Mouse (Mus musculus): ENCODE measurements at regions not wholly inside any gene's neighbourhood (a gene's known extent, or its start where the extent isn't known, plus 50 kb on each side); places are given as distances from the start of the nearest gene placed in this dataset.

DNA sequence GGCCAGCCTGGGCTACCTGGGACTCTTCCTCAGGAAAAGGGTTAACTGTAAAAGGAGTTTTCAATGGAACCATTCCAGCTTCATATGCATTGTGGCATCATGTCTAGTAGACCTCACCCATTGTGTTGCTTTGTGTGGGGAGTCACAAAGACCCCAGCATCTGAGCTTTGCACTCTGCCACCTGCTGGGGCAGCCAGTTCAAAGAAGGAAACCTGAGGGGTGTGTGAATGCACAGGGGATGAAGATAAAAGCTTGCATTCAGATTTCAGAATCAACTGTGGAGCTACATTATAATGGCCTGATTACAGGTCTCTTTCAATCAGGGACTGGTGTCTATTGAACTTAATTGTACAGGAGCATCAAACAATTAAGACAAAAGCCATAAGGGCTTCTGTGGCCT, 215.4 kb upstream of the Runx1 start:
- TF ChIP-seq POLR2A (IDR thresholded peaks at IDR 0.05; ENCODE audit: borderline replicate concordance, extremely low read depth, insufficient read depth, insufficient read length, poor library complexity, severe bottlenecking) (no peak), CTCF (IDR thresholded peaks at IDR 0.05; ENCODE audit: borderline replicate concordance, extremely low read depth, insufficient read depth, insufficient read length) (no peak)

All from brain, embryonic 14.5 days (tissue).